Mouse (Mus musculus) kidney, postnatal 0 days (tissue): ENCODE results near the gene Lefty2. TPM values are rescaled to one million over a fixed set of nuclear protein-coding genes. Genes with fewer than 3 reads are reported as not detected.

ENCODE experiments used
- ATAC-seq: fragments of 200-750 bp; cut with Nextera tagmentation; replicated peaks from 2 replicates; pipeline ENCODE4 v1.8.0; 2017; ENCODE audit warnings: low read depth, moderate number of reproducible peaks, moderate TSS enrichment, moderate library complexity; ENCODE audit not compliant: low FRiP score
- DNase-seq: peaks from one replicate; pipeline ENCODE4 v3.0.0-alpha.2; 2016; ENCODE audit warnings: low spot score
- H3K27ac ChIP-seq: fragments of 300-500 bp; sonication (generic); 2 replicates; pipeline ENCODE4 v1.5.1; 2014; ENCODE audit warnings: mild to moderate bottlenecking
- H3K27me3 ChIP-seq: fragments of 300-500 bp; sonication (generic); 2 replicates; pipeline ENCODE4 v1.6.1; 2014; ENCODE audit warnings: low read length, mixed read lengths; ENCODE audit not compliant: insufficient read depth
- H3K36me3 ChIP-seq: fragments of 300-500 bp; sonication (generic); 2 replicates; pipeline ENCODE4 v1.6.1; 2014; ENCODE audit warnings: low read length, mixed read lengths; ENCODE audit not compliant: insufficient read depth
- H3K4me1 ChIP-seq: fragments of 300-500 bp; sonication (generic); replicated peaks from 2 replicates; pipeline ENCODE4 v1.6.1; 2014; ENCODE audit warnings: antibody characterized with exemption, low read length, mixed read lengths; ENCODE audit not compliant: insufficient read depth
- H3K4me2 ChIP-seq: fragments of 300-500 bp; sonication (generic); 2 replicates; pipeline ENCODE4 v1.6.1; 2014; ENCODE audit warnings: mild to moderate bottlenecking, low read length, moderate library complexity, mixed read lengths
- H3K4me3 ChIP-seq: fragments of 300-500 bp; sonication (generic); replicated peaks from 2 replicates; pipeline ENCODE4 v1.5.1; 2014; ENCODE audit warnings: low read depth, low read length
- H3K9ac ChIP-seq: fragments of 300-500 bp; sonication (generic); 2 replicates; pipeline ENCODE4 v1.6.1; 2014; ENCODE audit warnings: low read depth, low read length
- H3K9me3 ChIP-seq: fragments of 300-500 bp; sonication (generic); replicated peaks from 2 replicates; pipeline ENCODE4 v1.6.1; 2016; ENCODE audit warnings: low read length, inconsistent platforms, mixed read lengths
- CTCF ChIP-seq: IDR thresholded peaks from 2 replicates; pipeline ENCODE4 v1.5.1; 2016; ENCODE audit warnings: antibody characterized with exemption, low read depth, mild to moderate bottlenecking, moderate library complexity
- WGBS: fragments of 180-500 bp; shearing (Covaris S2); extraction: QIAGEN DNeasy Blood & Tissue Kit; methylation state at CpG from one replicate; pipeline ENCODE4 v1.1.7; 2014; 5-methylcytosine and 5-hydroxymethylcytosine counted together
- polyA plus RNA-seq: library from polyadenylated mRNA; unstranded; fragments of >200 nt; fragmentation: Nextera tagmentation; extraction: Ambion mirVana; gene quantifications from 2 replicates; pipeline ENCODE4 v1.2.1, GENCODE M21; 2015

The Lefty2 gene
- polyA plus RNA-seq, 1 experiment from 2014 or later = 0.39 TPM

- H3K4me3 ChIP-seq = no peak overlapping the region
- no peak overlapping the region for H3K9ac ChIP-seq
- TF ChIP-seq CTCF = no peak
- peaks cover 19% of the 10 kb centered on the region; the same call in 1 of the 2 replicates for H3K4me1 ChIP-seq
- peaks cover 11% of the 10 kb centered on the region; the same call in 1 of the 2 replicates for H3K36me3 ChIP-seq
- H3K27me3 ChIP-seq = no peaks in the 10 kb centered on the region
- 81% methylated on average over 4 of the region's 4 CpGs for WGBS
- ATAC-seq (no peak), DNase-seq (no peak)
- H3K27ac ChIP-seq = peak overlapping the region; percentile 5; the same call in 1 of the 2 replicates
- H3K4me2 ChIP-seq = no peak overlapping the region
- no peaks in the 10 kb centered on the region for H3K9me3 ChIP-seq
Measured at GRCm38 (mm10) chr1:180944553-180944952, 51.6 kb downstream of the Lefty2 start.

DNA sequence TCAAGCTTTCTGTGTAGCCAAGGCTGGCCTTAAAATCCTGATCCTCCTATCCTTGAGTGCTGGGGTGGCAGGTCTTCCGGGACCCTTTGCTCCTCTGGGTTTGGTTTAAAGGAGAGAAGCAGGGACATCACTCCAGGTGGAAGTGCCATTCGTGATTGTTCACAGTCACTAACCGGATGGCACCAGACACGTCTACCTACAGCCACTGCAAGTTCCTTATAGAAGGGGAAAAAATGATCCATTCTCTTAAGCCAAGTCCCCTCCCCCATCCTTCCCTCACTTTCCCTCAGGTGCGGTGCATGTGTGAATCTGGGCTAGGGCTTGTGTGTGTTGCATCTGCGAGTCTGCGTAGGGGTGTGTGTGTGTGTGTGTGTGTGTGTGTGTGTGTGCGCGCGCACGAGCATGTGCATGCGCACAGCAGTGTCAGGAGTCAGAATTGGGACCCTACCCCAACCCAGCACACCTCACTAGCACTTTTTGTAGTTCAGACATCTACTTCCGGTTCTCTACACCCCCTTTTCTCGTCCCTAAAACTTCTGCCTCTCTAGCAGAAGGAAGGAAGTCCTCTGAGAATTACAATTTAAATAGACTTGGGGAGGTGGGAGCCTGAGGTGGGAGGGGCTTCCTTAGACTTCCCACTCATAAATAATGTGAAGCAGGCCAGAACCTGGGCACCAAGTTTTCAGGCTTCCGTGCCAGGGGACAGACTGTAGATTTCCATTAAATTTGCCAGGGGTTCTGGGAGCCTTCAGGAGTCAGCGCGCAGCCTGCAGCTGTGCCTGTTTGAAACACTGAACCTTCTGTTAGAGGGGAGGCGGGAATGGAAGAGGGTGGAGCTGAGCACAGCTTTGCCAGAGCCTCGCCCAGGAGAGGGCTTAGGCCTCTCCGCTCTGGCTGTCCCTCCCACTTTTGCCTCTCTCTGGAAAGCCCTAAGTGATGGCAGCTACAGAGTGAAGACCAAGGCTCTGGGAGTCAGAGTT, 52.4 kb downstream of the Lefty2 start:
- Histone ChIP-seq H3K36me3 (peaks cover 14% of the 10 kb centered on the region; the same call in 1 of the 2 replicates), H3K4me2 (peak overlapping the region; percentile 41), H3K9me3 (no peaks in the 10 kb centered on the region), H3K4me1 (peaks cover 19% of the 10 kb centered on the region; the same call in 1 of the 2 replicates), H3K27ac (peak overlapping the region; percentile 5; the same call in 1 of the 2 replicates), H3K4me3 (no peak overlapping the region), H3K9ac (no peak overlapping the region), H3K27me3 (no peaks in the 10 kb centered on the region)
- peak; percentile 74 for ATAC-seq
- WGBS = 22% methylated on average over 20 of the region's 20 CpGs
- no peak for TF ChIP-seq CTCF
- peak; percentile 90 for DNase-seq

DNA sequence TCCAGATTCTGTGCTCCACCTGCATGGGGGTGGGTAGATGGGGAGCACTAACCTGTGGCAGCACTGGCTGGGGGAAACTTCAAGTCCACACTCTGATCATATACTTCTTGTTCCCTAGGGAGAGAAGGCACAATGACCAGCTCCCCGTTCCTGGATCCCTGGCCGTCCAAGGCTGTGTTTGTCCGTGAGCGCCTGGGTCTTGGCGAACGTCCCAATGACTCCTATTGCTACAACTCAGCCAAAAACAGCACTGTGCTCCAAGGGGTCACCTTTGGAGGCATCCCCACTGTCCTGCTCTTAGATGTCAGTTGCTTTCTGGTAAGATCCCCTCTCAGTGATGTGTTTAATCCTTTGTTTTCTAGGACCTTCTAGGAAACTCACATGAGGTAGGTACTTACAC, 53.5 kb downstream of the Lefty2 start:
- H3K27me3 ChIP-seq = no peaks in the 10 kb centered on the region
- TF ChIP-seq CTCF = no peak
- no peaks in the 10 kb centered on the region for H3K9me3 ChIP-seq
- H3K9ac ChIP-seq = no peak overlapping the region
- 83% methylated on average over 6 of the region's 6 CpGs for WGBS
- H3K4me1 ChIP-seq = peaks cover 15% of the 10 kb centered on the region; the same call in 1 of the 2 replicates
- H3K36me3 ChIP-seq = peaks cover 14% of the 10 kb centered on the region; the same call in 1 of the 2 replicates
- no peak overlapping the region for H3K4me3 ChIP-seq
- ATAC-seq = no peak
- DNase-seq = no peak
- H3K4me2 ChIP-seq = no peak overlapping the region
- H3K27ac ChIP-seq = no peak overlapping the region

Other genes starting within 250 kb of the Lefty2 start
- 0.30 and 0.36 TPM in 2 replicates for gene Mixl1, start 196.1 kb upstream of the Lefty2 start, polyA plus RNA-seq
- gene Acbd3, start 167.1 kb upstream of the Lefty2 start, polyA plus RNA-seq = 18.5 and 19.6 TPM in 2 replicates
- 2,528 and 2,557 TPM in 2 replicates for gene H3f3a, start 79.2 kb upstream of the Lefty2 start, polyA plus RNA-seq
- gene Sde2, start 42.0 kb upstream of the Lefty2 start, polyA plus RNA-seq = 25.6 and 29.6 TPM in 2 replicates
- gene Pycr2, start 11.2 kb downstream of the Lefty2 start, polyA plus RNA-seq = 72.6 and 76.5 TPM in 2 replicates
- 1.5 and 1.6 TPM in 2 replicates for gene Lefty1, start 41.9 kb downstream of the Lefty2 start, polyA plus RNA-seq
- 10.6 and 14.8 TPM in 2 replicates for gene Tmem63a, start 49.2 kb downstream of the Lefty2 start, polyA plus RNA-seq
- 19.1 and 20.2 TPM in 2 replicates for gene Ephx1, start 127.8 kb downstream of the Lefty2 start, polyA plus RNA-seq
- gene 9130409I23Rik, start 158.1 kb downstream of the Lefty2 start, polyA plus RNA-seq = 0.08 TPM in 1 of 2 replicates, not detected in the other